Comparison of ENCODE assay signal across 8 mouse cellular contexts in the genomic region with DNA sequence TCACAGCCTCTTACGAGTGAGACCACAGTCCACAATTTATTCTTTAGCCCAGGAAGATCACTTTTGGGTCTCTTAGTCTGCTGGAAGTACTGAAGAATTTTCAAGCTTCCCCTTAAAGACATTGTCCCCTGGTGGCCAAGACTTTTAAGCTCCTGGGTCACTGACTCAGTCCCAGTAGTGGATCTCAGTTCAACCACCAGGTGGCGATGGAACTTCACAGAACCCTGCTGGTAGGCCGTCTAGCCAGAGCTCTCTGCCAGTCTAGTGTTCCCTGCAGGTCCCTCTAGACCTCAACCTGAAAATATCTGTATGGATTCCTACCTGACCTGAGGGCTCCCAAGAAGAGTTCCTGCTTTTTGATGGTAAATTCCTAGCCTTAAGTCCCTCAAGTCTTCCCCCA. TPM values are rescaled to one million over a fixed set of nuclear protein-coding genes. Genes with fewer than 3 reads are reported as not detected.
DNase-seq lines count a peak whose midpoint lies in the region; ATAC-seq lines count a peak whose summit lies in the region.

No protein-coding gene starts in this region.

- peaks cover 8% of the 10 kb centered on the region; the same call in 1 of the 2 replicates for H3K4me1 ChIP-seq in heart, embryonic 15.5 days (replicated peaks)
- peaks cover 23% of the 10 kb centered on the region for H3K4me1 ChIP-seq in liver, embryonic 12.5 days
- peaks cover 5% of the 10 kb centered on the region; the same call in 1 of the 2 replicates for H3K4me1 ChIP-seq in neural tube, embryonic 12.5 days

- H3K9ac ChIP-seq in heart, embryonic 15.5 days: no peak overlapping the region
- no peak overlapping the region for H3K9ac ChIP-seq in liver, embryonic 12.5 days
- H3K9ac ChIP-seq in neural tube, embryonic 12.5 days: no peak overlapping the region

- H3K4me3 ChIP-seq in heart, embryonic 15.5 days: no peak overlapping the region
- no peak overlapping the region for H3K4me3 ChIP-seq in liver, embryonic 12.5 days
- no peak overlapping the region for H3K4me3 ChIP-seq in neural tube, embryonic 12.5 days

- no peaks in the 10 kb centered on the region for H3K9me3 ChIP-seq in heart, embryonic 15.5 days (replicated peaks)
- no peaks in the 10 kb centered on the region for H3K9me3 ChIP-seq in liver, embryonic 12.5 days (replicated peaks)
- no peaks in the 10 kb centered on the region for H3K9me3 ChIP-seq in neural tube, embryonic 12.5 days

- peak; percentile 62; the same call in 1 of the 2 replicates for ATAC-seq in heart, embryonic 15.5 days (replicated peaks; ENCODE audit: insufficient number of reproducible peaks, insufficient read depth, low FRiP score, low read depth)
- ATAC-seq in liver, embryonic 12.5 days: peak; percentile 67
- ATAC-seq in neural tube, embryonic 12.5 days (ENCODE audit: low FRiP score, low read depth): peak; percentile 78

- peaks cover 14% of the 10 kb centered on the region; the same call in 1 of the 2 replicates for H3K27me3 ChIP-seq in heart, embryonic 15.5 days
- peaks cover 9% of the 10 kb centered on the region; the same call in 1 of the 2 replicates for H3K27me3 ChIP-seq in liver, embryonic 12.5 days (replicated peaks)
- H3K27me3 ChIP-seq in neural tube, embryonic 12.5 days (replicated peaks): no peaks in the 10 kb centered on the region

- no peak overlapping the region for H3K4me2 ChIP-seq in heart, embryonic 15.5 days
- no peak overlapping the region for H3K4me2 ChIP-seq in liver, embryonic 12.5 days
- no peak overlapping the region for H3K4me2 ChIP-seq in neural tube, embryonic 12.5 days (replicated peaks)

- H3K36me3 ChIP-seq in heart, embryonic 15.5 days: no peaks in the 10 kb centered on the region
- H3K36me3 ChIP-seq in liver, embryonic 12.5 days: no peaks in the 10 kb centered on the region
- no peaks in the 10 kb centered on the region for H3K36me3 ChIP-seq in neural tube, embryonic 12.5 days

- peak; percentile 69 for DNase-seq in A20 (ENCODE audit: low read depth, low spot score)
- peak; percentile 96 for DNase-seq in brain, adult 2 months (ENCODE audit: low read depth, low spot score)
- peak; percentile 75 for DNase-seq in fibroblast of lung, adult 2 months (ENCODE audit: low read depth)
- DNase-seq in kidney, postnatal 14 days: peak; percentile 89
- peak; percentile 65 for DNase-seq in telencephalon, adult 2 months (ENCODE audit: low read depth, low spot score)

- 5% methylated on average over 3 of the region's 3 CpGs for WGBS in heart, embryonic 15.5 days
- 9% methylated on average over 3 of the region's 3 CpGs for WGBS in liver, embryonic 12.5 days (ENCODE audit: insufficient replicate concordance)
- 8% methylated on average over 3 of the region's 3 CpGs for WGBS in neural tube, embryonic 12.5 days

- no peak overlapping the region for H3K27ac ChIP-seq in heart, embryonic 15.5 days
- no peak overlapping the region for H3K27ac ChIP-seq in liver, embryonic 12.5 days
- no peak overlapping the region for H3K27ac ChIP-seq in neural tube, embryonic 12.5 days

RNA-seq across cellular contexts. Expression of gene Lmo1, which starts 35.6 kb away (rescaled TPM):
- polyA plus RNA-seq in heart, embryonic 15.5 days (2015; fragmentation: Nextera tagmentation; extraction: Ambion mirVana): 2.4 and 4.3 TPM in 2 replicates
- polyA plus RNA-seq in liver, embryonic 12.5 days (2016; fragmentation: Nextera tagmentation; extraction: Ambion mirVana): 1.7 and 1.8 TPM in 2 replicates
- polyA plus RNA-seq in neural tube, embryonic 12.5 days (2016; fragmentation: Nextera tagmentation; extraction: Ambion mirVana): 24.3 and 27.0 TPM in 2 replicates

RNA-seq across cellular contexts. Expression of gene Ric3, which starts 56.3 kb away (rescaled TPM):
- 0.47 and 0.99 TPM in 2 replicates for polyA plus RNA-seq in heart, embryonic 15.5 days (2015; fragmentation: Nextera tagmentation; extraction: Ambion mirVana)
- 0.93 and 1.1 TPM in 2 replicates for polyA plus RNA-seq in liver, embryonic 12.5 days (2016; fragmentation: Nextera tagmentation; extraction: Ambion mirVana)
- polyA plus RNA-seq in neural tube, embryonic 12.5 days (2016; fragmentation: Nextera tagmentation; extraction: Ambion mirVana): 21.2 and 24.1 TPM in 2 replicates

Comparison
In these comparisons a context has a peak if more than half of its experiments do, and no peak if none do; other contexts are left out.
1. RNA of gene Ric3, which starts 56.3 kb away (polyA plus RNA-seq): 21.2 to 24.1 TPM in neural tube, embryonic 12.5 days; 0.93 to 1.1 TPM in liver, embryonic 12.5 days and 0.47 to 0.99 TPM in heart, embryonic 15.5 days; every median in the first group is over 10 times any median in the second.
2. Peak in every context shown above with its lines, with median percentiles within 50 percentile points of each other: DNase-seq and ATAC-seq.